Comparison of ENCODE assay signal across 13 mouse cellular contexts in the genomic region with DNA sequence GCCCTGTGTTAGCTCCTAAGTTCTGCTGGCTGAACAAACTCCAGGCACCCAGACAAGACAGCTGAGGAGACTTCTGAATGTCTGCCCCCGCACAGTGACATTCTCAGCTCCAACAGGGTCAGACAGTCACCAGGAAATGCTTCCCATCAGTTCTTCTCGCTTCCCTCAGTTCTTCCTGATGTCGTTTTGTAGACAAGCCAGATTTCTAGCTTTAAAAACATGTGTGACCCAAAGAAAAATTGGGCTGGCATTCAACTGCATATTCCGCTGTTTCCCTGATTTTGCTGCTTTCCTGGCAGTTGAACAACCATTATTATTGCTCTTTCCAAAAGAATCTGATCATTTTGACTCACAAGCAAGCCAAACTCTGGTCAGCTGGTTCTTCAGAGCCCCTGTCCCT.
DNase-seq lines count a peak whose midpoint lies in the region; TF ChIP-seq lines count a peak whose summit lies in the region.
"Had no signal": no experiment of that assay in that cellular context is flagged by ENCODE, and none has a peak within 500 bp of the region (broad histone marks: within the 10 kb centered on the region; RNA-seq: fewer than 3 reads in every experiment).

No protein-coding gene starts in this region.

- H3K36me3 ChIP-seq in kidney, adult 2 months (ENCODE audit: control insufficient read depth, insufficient read depth, low read length) = no peaks in the 10 kb centered on the region
- H3K36me3 ChIP-seq: hindbrain, embryonic 15.5 days; neural tube, embryonic 15.5 days had no signal

- no peaks in the 10 kb centered on the region for H3K27me3 ChIP-seq in kidney, adult 2 months (replicated peaks; ENCODE audit: control insufficient read depth, insufficient read depth, low read length)
- H3K27me3 ChIP-seq: hindbrain, embryonic 15.5 days; megakaryocyte, embryonic 14.5 days; neural tube, embryonic 15.5 days had no signal

- H3K4me3 ChIP-seq in kidney, adult 2 months (ENCODE audit: insufficient read depth, low read depth, low read length) = no peak overlapping the region
- H3K4me3 ChIP-seq: hindbrain, embryonic 15.5 days; megakaryocyte, embryonic 14.5 days; neural tube, embryonic 15.5 days had no signal

- no peak overlapping the region for H3K27ac ChIP-seq in kidney, adult 2 months (ENCODE audit: insufficient read depth, low read depth, low read length)
- H3K27ac ChIP-seq: hindbrain, embryonic 15.5 days; kidney, postnatal 0 days; neural tube, embryonic 15.5 days had no signal

- WGBS in kidney, adult 2 months = 67% methylated on average over 4 of the region's 4 CpGs

- DNase-seq in cerebellum, postnatal 14 days = peak; percentile 7 to 56
- no peak for DNase-seq in cerebellum, adult 11 months
- peak; percentile 4 for DNase-seq in kidney, adult 2 months
- DNase-seq in kidney, adult 11 months = no peak
- DNase-seq in gastrocnemius, postnatal 14 days = peak; percentile 19
- peak; percentile 47 for DNase-seq in layer of hippocampus, adult 9-10 months (ENCODE audit: low spot score)
- DNase-seq in frontal cortex, postnatal 10 days (ENCODE audit: low spot score in 2 of 2) = no peak
- no peak for DNase-seq in cerebellum, adult 11-12 months
- DNase-seq: cerebellum, adult 18-20 months had no signal

- no peak for TF ChIP-seq CTCF in kidney, adult 2 months (conservative IDR thresholded peaks at IDR 0.05; ENCODE audit: insufficient read depth, insufficient read length, low read depth, low read length)

- H3K4me1 ChIP-seq in kidney, adult 2 months (ENCODE audit: control insufficient read depth, insufficient read depth, low read length) = no peaks in the 10 kb centered on the region
- H3K4me1 ChIP-seq: hindbrain, embryonic 15.5 days; megakaryocyte, embryonic 14.5 days; neural tube, embryonic 15.5 days had no signal

- no peak for TF ChIP-seq POLR2A in kidney, adult 2 months (IDR thresholded peaks at IDR 0.05; ENCODE audit: low read depth, low read length)

- intact Hi-C loops in gastrocnemius, postnatal 14 days (cut with DNase I; ENCODE audit: low total_unique reads) = no loop called here

Comparison
In these comparisons a context has a peak if more than half of its experiments do, and no peak if none do; other contexts are left out.
1. DNase-seq: peak in cerebellum, postnatal 14 days (2 of 2), kidney, adult 2 months (single experiment), gastrocnemius, postnatal 14 days (single experiment) and layer of hippocampus, adult 9-10 months (single experiment); none in cerebellum, adult 11 months (single experiment), kidney, adult 11 months (single experiment), frontal cortex, postnatal 10 days (0 of 2) and cerebellum, adult 11-12 months (single experiment).